Mouse (Mus musculus): ENCODE measurements at regions not wholly inside any gene's neighbourhood (a gene's known extent, or its start where the extent isn't known, plus 50 kb on each side); places are given as distances from the start of the nearest gene placed in this dataset.

GRCm38 (mm10) chr10:68842023-68842735 lies 118.7 kb downstream of the Tmem26 start:
- DNase-seq (ENCODE audit: low spot score in 2 of 2), result no peak

DNA sequence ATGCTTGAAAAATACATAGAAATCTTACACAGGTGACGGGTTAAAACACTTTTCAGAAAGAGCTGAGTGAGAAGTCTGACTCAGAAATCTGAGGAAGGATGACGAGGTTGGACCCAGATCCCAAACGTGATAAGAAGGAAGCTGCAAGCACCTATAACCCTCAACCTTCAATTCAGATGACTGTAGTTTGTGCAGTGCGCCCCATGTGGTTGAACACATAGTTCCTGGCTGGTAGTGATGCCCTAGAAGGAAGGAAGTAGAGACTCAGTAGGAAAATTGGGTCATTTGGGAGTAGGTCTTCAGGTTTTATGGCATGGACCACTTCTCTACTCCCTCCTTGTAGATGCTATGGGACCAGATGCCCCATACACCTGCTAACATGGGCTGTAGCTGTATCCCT lies 120.6 kb downstream of the Tmem26 start:
- no peak for DNase-seq (ENCODE audit: low spot score in 2 of 2)

- no peak for DNase-seq (ENCODE audit: low spot score in 2 of 2)
Observed at GRCm38 (mm10) chr10:68844596-68844995, 121.2 kb downstream of the Tmem26 start.

DNA sequence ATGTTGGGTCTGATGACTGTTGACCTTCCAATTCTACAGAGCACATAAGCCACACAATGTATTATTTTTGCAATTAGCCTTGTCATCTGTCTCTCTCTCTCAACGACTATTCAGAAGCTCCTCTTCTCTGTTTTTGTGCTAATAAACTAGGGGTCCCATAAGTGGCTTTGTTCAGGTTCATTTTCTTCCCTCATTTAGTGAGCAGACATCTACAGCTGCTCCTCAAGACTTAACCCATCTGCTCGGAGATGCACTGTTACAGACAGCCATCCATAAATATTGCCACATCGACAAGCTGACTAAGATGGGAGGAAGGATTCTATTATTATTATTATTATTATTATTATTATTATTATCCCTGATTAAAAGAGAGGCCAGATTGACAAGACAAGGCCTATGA lies 127.7 kb downstream of the Tmem26 start:
- no peak for DNase-seq (ENCODE audit: low spot score in 2 of 2)

GRCm38 (mm10) chr10:68855934-68856891 lies 132.8 kb downstream of the Tmem26 start:
- no peak for DNase-seq (ENCODE audit: low spot score in 2 of 2)

DNA sequence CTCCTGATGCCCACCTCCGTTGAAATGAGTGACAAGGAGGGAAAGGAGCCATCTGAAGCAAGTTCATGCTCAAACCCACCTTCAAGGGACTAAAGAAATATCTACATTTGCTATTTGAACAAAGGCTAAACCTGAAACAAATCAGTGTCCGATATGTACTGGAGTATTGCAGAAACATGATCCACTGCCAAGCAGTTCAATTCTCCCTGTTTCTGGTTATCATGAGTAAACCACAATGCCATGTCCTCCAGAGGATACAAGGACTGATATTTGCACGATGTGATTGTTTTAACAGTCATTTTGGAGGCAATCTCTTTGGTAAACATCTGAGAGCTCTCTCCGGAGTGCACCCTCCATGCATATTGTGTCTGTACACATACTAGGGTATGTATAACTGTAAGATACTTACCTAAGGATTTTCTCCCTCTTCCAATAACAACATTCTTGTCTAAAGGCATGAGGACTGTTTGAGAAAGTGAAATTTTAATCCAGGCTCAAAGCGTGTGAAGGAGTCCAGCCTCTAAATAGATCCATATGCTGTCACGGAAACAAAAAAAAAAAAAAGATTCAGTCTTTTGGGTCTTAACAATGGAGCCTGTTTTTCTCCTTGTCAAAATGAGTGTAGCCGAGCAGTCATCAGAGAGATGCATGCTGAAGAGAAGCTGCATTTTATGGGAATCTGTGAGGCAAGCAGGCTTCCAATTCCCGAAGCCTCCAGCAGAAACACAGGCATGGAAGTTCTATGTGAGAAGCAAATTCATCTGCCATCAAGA lies 141.3 kb downstream of the Tmem26 start:
- no peak for DNase-seq (ENCODE audit: low spot score in 2 of 2)

- no peak for DNase-seq (ENCODE audit: low spot score in 2 of 2)
Observed at GRCm38 (mm10) chr10:68865776-68866175, 142.3 kb downstream of the Tmem26 start.

DNA sequence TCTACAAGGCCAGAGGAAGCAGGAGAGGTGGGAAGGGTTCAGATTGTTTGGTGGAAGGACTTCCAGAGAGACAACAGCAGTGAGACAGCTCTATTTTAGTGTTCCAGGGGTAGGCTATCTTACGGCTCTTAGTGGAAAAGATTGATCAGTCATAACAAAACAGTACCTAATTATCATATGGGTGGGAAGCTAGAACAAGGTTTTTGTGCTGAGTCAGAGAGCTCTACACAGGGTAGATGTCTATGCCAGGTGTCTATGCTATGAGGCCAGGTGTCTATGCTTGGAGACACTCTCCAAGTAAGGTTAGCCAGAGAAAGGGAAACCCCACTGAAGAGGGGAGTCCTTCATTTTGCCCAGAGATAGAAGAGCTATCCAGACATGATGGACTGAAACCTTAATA lies 143.9 kb downstream of the Tmem26 start:
- DNase-seq (ENCODE audit: low spot score in 2 of 2), result no peak

GRCm38 (mm10) chr10:68872102-68872501 lies 148.7 kb downstream of the Tmem26 start:
- no peak for DNase-seq (ENCODE audit: low spot score in 2 of 2)

- no peak for DNase-seq (ENCODE audit: low spot score in 2 of 2)
Observed at GRCm38 (mm10) chr10:68875641-68876040, 152.2 kb downstream of the Tmem26 start.

DNA sequence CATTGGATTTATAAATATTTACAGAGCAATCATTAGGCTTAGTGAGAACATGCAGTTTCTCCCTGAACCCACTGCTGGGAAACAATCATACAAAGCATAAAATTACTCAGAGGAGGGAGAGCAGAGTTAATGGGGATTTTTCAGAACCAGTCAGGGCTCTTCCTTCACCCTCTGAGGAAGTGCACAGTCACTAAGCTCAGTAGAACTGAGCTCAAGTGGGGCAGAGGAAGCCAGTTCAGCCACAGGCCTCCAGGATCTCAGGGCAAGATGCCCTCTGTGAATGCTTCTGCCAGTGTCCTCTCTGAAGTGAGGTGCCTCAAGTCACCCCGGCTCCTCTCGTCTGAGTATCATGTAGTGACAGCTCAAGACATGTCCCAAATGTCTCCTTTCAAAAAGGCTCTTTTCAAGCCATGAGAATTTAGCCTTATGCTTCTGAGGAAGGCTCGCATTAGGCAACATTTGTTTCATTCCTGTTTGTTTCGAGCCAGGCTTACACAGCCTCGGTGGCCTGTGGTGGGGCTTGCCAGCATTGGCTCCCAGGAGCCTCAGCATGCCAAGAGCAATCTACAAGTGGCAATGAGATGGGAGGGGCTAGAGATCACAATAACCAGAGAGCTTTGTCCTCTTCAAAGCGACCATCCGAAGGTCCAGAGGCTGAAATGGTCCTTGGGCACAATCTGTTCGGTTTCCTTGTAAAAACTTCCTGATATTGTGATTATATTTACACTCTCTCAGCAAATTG lies 169.8 kb downstream of the Tmem26 start:
- peak in 1 of 2 experiments; percentile 15 for DNase-seq (ENCODE audit: low spot score in 2 of 2)

DNA sequence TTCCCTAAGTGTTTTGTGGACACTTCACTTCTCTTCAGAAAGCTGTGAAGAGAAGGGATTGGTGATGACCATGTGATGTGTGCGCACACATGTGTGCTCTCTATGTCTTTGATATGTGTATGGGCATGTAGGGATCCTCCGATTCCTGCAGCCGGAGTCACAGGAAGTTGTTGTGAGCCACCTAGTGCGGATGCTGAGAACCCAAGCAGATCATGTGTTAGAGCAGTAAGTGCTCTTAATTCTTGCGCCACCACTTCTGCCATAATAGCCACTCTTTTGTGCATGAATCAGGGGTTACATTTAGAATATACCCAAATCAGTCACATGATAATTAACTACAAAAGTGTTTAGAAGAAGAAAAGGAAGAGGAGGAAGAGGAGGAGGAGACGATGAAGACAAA lies 170.7 kb downstream of the Tmem26 start:
- no peak for DNase-seq (ENCODE audit: low spot score in 2 of 2)

GRCm38 (mm10) chr10:68897524-68897923 lies 174.1 kb downstream of the Tmem26 start:
- DNase-seq (ENCODE audit: low spot score in 2 of 2), result no peak

GRCm38 (mm10) chr10:68901168-68901567 lies 177.7 kb downstream of the Tmem26 start:
- DNase-seq (ENCODE audit: low spot score in 2 of 2), result no peak

DNA sequence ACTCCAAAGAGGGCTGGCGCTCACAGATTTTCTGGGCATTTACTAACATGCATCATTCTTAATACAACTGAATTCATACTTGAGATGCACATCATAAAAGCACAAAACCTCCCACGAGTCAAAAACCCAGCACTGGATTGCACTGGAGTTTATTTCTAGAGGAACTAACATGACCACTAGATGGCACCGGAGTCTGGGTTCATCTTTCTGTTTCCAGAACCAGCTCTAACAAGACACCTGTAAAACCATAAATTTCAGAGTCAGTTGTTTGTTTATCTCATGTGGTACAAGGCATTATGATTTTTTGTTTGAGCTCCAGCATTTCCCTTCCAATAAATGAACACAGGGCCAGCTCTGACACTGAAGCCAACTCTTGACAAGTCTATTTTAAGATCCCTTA lies 179.2 kb downstream of the Tmem26 start:
- DNase-seq (ENCODE audit: low spot score in 2 of 2), result peak; percentile 9 to 78

GRCm38 (mm10) chr10:68904337-68904736 lies 180.9 kb downstream of the Tmem26 start:
- DNase-seq (ENCODE audit: low spot score in 2 of 2), result no peak

DNA sequence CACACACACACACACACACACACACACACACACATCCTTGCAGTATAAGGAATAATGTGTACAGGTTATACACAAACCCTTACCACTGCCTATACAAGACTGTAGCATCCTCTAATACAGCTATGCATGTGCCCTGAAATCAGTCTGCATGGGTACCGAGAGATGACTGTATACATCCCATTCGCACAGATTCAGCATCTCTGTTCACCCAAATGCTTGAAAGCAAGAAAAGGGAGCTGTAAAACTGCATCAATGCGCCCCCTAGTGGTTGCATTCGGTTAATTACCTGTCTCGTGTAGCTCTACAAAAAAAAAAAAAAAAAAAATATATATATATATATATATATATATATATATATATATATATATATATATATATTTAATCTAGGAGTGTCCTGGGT lies 184.8 kb downstream of the Tmem26 start:
- DNase-seq (ENCODE audit: low spot score in 2 of 2), result peak; percentile 44 to 81

GRCm38 (mm10) chr10:68909018-68909417 lies 185.6 kb downstream of the Tmem26 start:
- peak; percentile 5 to 30 for DNase-seq (ENCODE audit: low spot score in 2 of 2)

GRCm38 (mm10) chr10:68916147-68916546 lies 192.7 kb downstream of the Tmem26 start:
- DNase-seq (ENCODE audit: low spot score in 2 of 2), result no peak

GRCm38 (mm10) chr10:68935843-68936242 lies 212.4 kb downstream of the Tmem26 start:
- no peak for DNase-seq (ENCODE audit: low spot score in 2 of 2)

DNA sequence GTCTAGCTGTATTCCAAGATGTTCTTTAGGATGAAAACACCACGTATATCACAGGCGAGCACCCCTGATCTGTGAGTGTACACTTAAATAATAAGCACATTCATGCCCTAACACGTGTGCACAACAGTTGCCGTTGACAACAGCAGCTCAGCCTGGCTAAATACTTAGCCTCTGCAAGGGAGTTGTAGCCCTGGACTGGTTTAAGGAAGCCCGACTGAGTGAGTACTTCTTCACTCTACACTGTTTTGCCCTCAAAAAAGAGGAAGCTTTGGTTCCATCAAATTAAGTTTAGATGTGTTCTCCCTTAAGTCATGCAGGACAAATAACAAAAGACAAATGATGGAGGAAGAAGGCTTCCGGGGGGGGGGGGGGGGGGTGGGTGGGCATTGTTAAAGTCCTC lies 208.0 kb upstream of the Rhobtb1 start:
- no peak for DNase-seq (ENCODE audit: low spot score in 2 of 2)
